Mouse (Mus musculus) embryonic facial prominence, embryonic 15.5 days (tissue): Measurements from ENCODE around the gene Cmip. TPM values are rescaled to one million over a fixed set of nuclear protein-coding genes. Genes with fewer than 3 reads are reported as not detected.
A peak's percentile ranks its signal among the peaks of the same experiment; 100 is the strongest.

ENCODE experiments used
- ATAC-seq: fragments of 200-750 bp; cut with Nextera tagmentation; 2 replicates; pipeline ENCODE4 v1.8.0; 2017; ENCODE audit warnings: low read depth, moderate TSS enrichment; ENCODE audit not compliant: insufficient number of reproducible peaks, low FRiP score, low TSS enrichment
- H3K27ac ChIP-seq: fragments of 300-500 bp; sonication (generic); replicated peaks from 2 replicates; pipeline ENCODE4 v1.5.1; 2015; ENCODE audit warnings: mild to moderate bottlenecking, inconsistent platforms
- H3K27me3 ChIP-seq: fragments of 300-500 bp; sonication (generic); 2 replicates; pipeline ENCODE4 v1.6.1; 2015; ENCODE audit warnings: inconsistent platforms
- H3K36me3 ChIP-seq: fragments of 300-500 bp; sonication (generic); 2 replicates; pipeline ENCODE4 v1.6.1; 2015; ENCODE audit warnings: mild to moderate bottlenecking, inconsistent platforms
- H3K4me1 ChIP-seq: fragments of 300-500 bp; sonication (generic); 2 replicates; pipeline ENCODE4 v1.6.1; 2015; ENCODE audit warnings: inconsistent platforms
- H3K4me2 ChIP-seq: fragments of 300-500 bp; sonication (generic); replicated peaks from 2 replicates; pipeline ENCODE4 v1.6.1; 2015; ENCODE audit warnings: mild to moderate bottlenecking, inconsistent platforms
- H3K4me3 ChIP-seq: fragments of 300-500 bp; sonication (generic); replicated peaks from 2 replicates; pipeline ENCODE4 v1.5.1; 2015; ENCODE audit warnings: mild to moderate bottlenecking, inconsistent platforms
- H3K9ac ChIP-seq: fragments of 300-500 bp; sonication (generic); 2 replicates; pipeline ENCODE4 v1.6.1; 2015; ENCODE audit warnings: inconsistent platforms
- H3K9me3 ChIP-seq: fragments of 300-500 bp; sonication (generic); replicated peaks from 2 replicates; pipeline ENCODE4 v1.6.1; 2016; ENCODE audit warnings: inconsistent platforms
- WGBS: fragments of 180-500 bp; shearing (Covaris S2); methylation state at CpG from one replicate; pipeline ENCODE4 v1.1.7; 2015; 5-methylcytosine and 5-hydroxymethylcytosine counted together
- polyA plus RNA-seq: library from polyadenylated mRNA; unstranded; fragments of >200 nt; fragmentation: Nextera tagmentation; extraction: Ambion mirVana; gene quantifications from 2 replicates; pipeline ENCODE4 v1.2.1, GENCODE M21; 2015

Cmip gene
- polyA plus RNA-seq, 1 experiment from 2014 or later: 25.9 TPM

GRCm38 (mm10) chr8:117339296-117339957, 82.6 kb downstream of the Cmip start:
- Histone ChIP-seq H3K4me1 (peaks cover 44% of the 10 kb centered on the region), H3K9ac (no peak overlapping the region), H3K4me3 (no peak overlapping the region), H3K9me3 (no peaks in the 10 kb centered on the region), H3K27ac (peak overlapping the region; percentile 60), H3K4me2 (no peak overlapping the region), H3K27me3 (no peaks in the 10 kb centered on the region), H3K36me3 (no peaks in the 10 kb centered on the region)
- no peak for ATAC-seq
- 34% methylated on average over 19 of the region's 19 CpGs for WGBS

- H3K27ac ChIP-seq: peak overlapping the region; percentile 60
- no peaks in the 10 kb centered on the region for H3K36me3 ChIP-seq
- no peak overlapping the region for H3K4me2 ChIP-seq
- no peaks in the 10 kb centered on the region for H3K27me3 ChIP-seq
- no peak for ATAC-seq
- WGBS: 30% methylated on average over 12 of the region's 12 CpGs
- no peaks in the 10 kb centered on the region for H3K9me3 ChIP-seq
- H3K4me3 ChIP-seq: no peak overlapping the region
- peaks cover 42% of the 10 kb centered on the region for H3K4me1 ChIP-seq
- H3K9ac ChIP-seq: no peak overlapping the region
These were observed 83.2 kb downstream of the Cmip start for GRCm38 (mm10) chr8:117339958-117340651.

GRCm38 (mm10) chr8:117340800-117341199, 83.9 kb downstream of the Cmip start:
- 91% methylated on average over 12 of the region's 12 CpGs for WGBS
- H3K9ac ChIP-seq: no peak overlapping the region

GRCm38 (mm10) chr8:117342735-117343385, 86.0 kb downstream of the Cmip start:
- ATAC-seq: no peak
- no peaks in the 10 kb centered on the region for H3K9me3 ChIP-seq
- H3K27ac ChIP-seq: no peak overlapping the region
- no peaks in the 10 kb centered on the region for H3K27me3 ChIP-seq
- no peak overlapping the region for H3K4me3 ChIP-seq
- H3K4me1 ChIP-seq: peaks cover 35% of the 10 kb centered on the region
- no peak overlapping the region for H3K9ac ChIP-seq
- H3K36me3 ChIP-seq: no peaks in the 10 kb centered on the region
- 72% methylated on average over 8 of the region's 8 CpGs for WGBS
- H3K4me2 ChIP-seq: no peak overlapping the region

More at GRCm38 (mm10) chr8:117340800-117341199, 83.9 kb downstream of the Cmip start:
- H3K4me1 ChIP-seq: peaks cover 36% of the 10 kb centered on the region
- H3K9me3 ChIP-seq: no peaks in the 10 kb centered on the region
- ATAC-seq: no peak
- no peak overlapping the region for H3K27ac ChIP-seq
- H3K4me3 ChIP-seq: no peak overlapping the region
- no peak overlapping the region for H3K4me2 ChIP-seq
- H3K36me3 ChIP-seq: no peaks in the 10 kb centered on the region
- H3K27me3 ChIP-seq: no peaks in the 10 kb centered on the region

GRCm38 (mm10) chr8:117343484-117343883, 86.6 kb downstream of the Cmip start:
- Histone ChIP-seq H3K27ac (no peak overlapping the region), H3K9ac (no peak overlapping the region), H3K27me3 (no peaks in the 10 kb centered on the region), H3K9me3 (no peaks in the 10 kb centered on the region), H3K4me3 (no peak overlapping the region), H3K4me2 (no peak overlapping the region), H3K36me3 (no peaks in the 10 kb centered on the region), H3K4me1 (peaks cover 31% of the 10 kb centered on the region)
- 71% methylated on average over 10 of the region's 10 CpGs for WGBS
- no peak for ATAC-seq

- Histone ChIP-seq H3K27ac (no peak overlapping the region), H3K4me2 (no peak overlapping the region), H3K4me1 (peaks cover 17% of the 10 kb centered on the region), H3K9ac (no peak overlapping the region), H3K27me3 (no peaks in the 10 kb centered on the region), H3K36me3 (no peaks in the 10 kb centered on the region), H3K4me3 (no peak overlapping the region), H3K9me3 (no peaks in the 10 kb centered on the region)
- ATAC-seq: no peak
- WGBS: 35% methylated on average over 11 of the region's 11 CpGs
These were observed 88.0 kb downstream of the Cmip start for GRCm38 (mm10) chr8:117344899-117345298.

- Histone ChIP-seq H3K4me3 (no peak overlapping the region), H3K4me2 (no peak overlapping the region), H3K4me1 (peaks cover 12% of the 10 kb centered on the region), H3K36me3 (no peaks in the 10 kb centered on the region), H3K9me3 (no peaks in the 10 kb centered on the region), H3K27me3 (no peaks in the 10 kb centered on the region), H3K9ac (no peak overlapping the region), H3K27ac (no peak overlapping the region)
- ATAC-seq: no peak
- 89% methylated on average over 11 of the region's 11 CpGs for WGBS
These were observed 88.5 kb downstream of the Cmip start for GRCm38 (mm10) chr8:117345376-117345775.

GRCm38 (mm10) chr8:117347556-117347955, 90.7 kb downstream of the Cmip start:
- H3K36me3 ChIP-seq: no peaks in the 10 kb centered on the region
- 75% methylated on average over 4 of the region's 4 CpGs for WGBS
- ATAC-seq: no peak
- no peak overlapping the region for H3K9ac ChIP-seq
- H3K4me2 ChIP-seq: no peak overlapping the region
- peaks cover 8% of the 10 kb centered on the region for H3K4me1 ChIP-seq
- H3K27ac ChIP-seq: no peak overlapping the region
- H3K4me3 ChIP-seq: no peak overlapping the region
- no peaks in the 10 kb centered on the region for H3K9me3 ChIP-seq
- no peaks in the 10 kb centered on the region for H3K27me3 ChIP-seq

- Histone ChIP-seq H3K4me2 (no peak overlapping the region), H3K4me1 (peaks cover 8% of the 10 kb centered on the region), H3K27me3 (no peaks in the 10 kb centered on the region), H3K9me3 (no peaks in the 10 kb centered on the region), H3K27ac (no peak overlapping the region), H3K36me3 (no peaks in the 10 kb centered on the region), H3K9ac (no peak overlapping the region), H3K4me3 (no peak overlapping the region)
- 68% methylated on average over 11 of the region's 11 CpGs for WGBS
- no peak for ATAC-seq
These were observed 92.0 kb downstream of the Cmip start for GRCm38 (mm10) chr8:117348718-117349394.

- 88% methylated on average over 4 of the region's 4 CpGs for WGBS
- H3K4me2 ChIP-seq: no peak overlapping the region
These were observed 92.7 kb downstream of the Cmip start for GRCm38 (mm10) chr8:117349541-117349940.

GRCm38 (mm10) chr8:117352098-117352497, 95.2 kb downstream of the Cmip start:
- no peak overlapping the region for H3K27ac ChIP-seq
- H3K4me3 ChIP-seq: no peak overlapping the region
- 70% methylated on average over 4 of the region's 4 CpGs for WGBS
- ATAC-seq: peak; percentile 32; the same call in 1 of the 2 replicates
- no peaks in the 10 kb centered on the region for H3K36me3 ChIP-seq
- no peaks in the 10 kb centered on the region for H3K9me3 ChIP-seq
- H3K4me1 ChIP-seq: peaks cover 8% of the 10 kb centered on the region
- H3K9ac ChIP-seq: no peak overlapping the region
- H3K4me2 ChIP-seq: no peak overlapping the region
- H3K27me3 ChIP-seq: no peaks in the 10 kb centered on the region

More at GRCm38 (mm10) chr8:117349541-117349940, 92.7 kb downstream of the Cmip start:
- Histone ChIP-seq H3K4me1 (peaks cover 4% of the 10 kb centered on the region), H3K9me3 (no peaks in the 10 kb centered on the region), H3K4me3 (no peak overlapping the region), H3K27ac (no peak overlapping the region), H3K27me3 (no peaks in the 10 kb centered on the region), H3K9ac (no peak overlapping the region), H3K36me3 (no peaks in the 10 kb centered on the region)
- no peak for ATAC-seq
